Mouse (Mus musculus) cortical plate, adult 2 months (tissue): Measurements from ENCODE around the gene Anks1.
"Not testable (repeated sequence)": the region's sequence is repeated elsewhere in the genome, so short reads cannot be mapped to it uniquely, and the experiment has no call there.

Source experiments
- CTCF ChIP-seq: fragments of 200-500 bp; IDR thresholded peaks from 2 replicates; pipeline ENCODE4 v1.5.1; 2011; ENCODE audit warnings: mild to moderate bottlenecking, control low read depth, low read length; ENCODE audit not compliant: insufficient read depth; ENCODE audit errors: extremely low read depth
- POLR2A ChIP-seq: fragments of 200-500 bp; IDR thresholded peaks from 2 replicates; pipeline ENCODE4 v1.6.1; 2011; ENCODE audit warnings: mild to moderate bottlenecking, low read length, control low read depth; ENCODE audit not compliant: insufficient read depth; ENCODE audit errors: extremely low read depth

GRCm38 (mm10) chr17:27982070-27982457 lies 73.0 kb downstream of the Anks1 start:
- TF ChIP-seq CTCF, POLR2A: not testable (repeated sequence)
